Mouse (Mus musculus): Measurements from ENCODE around the gene AI837181. TPM values are rescaled to one million over a fixed set of nuclear protein-coding genes. Genes with fewer than 3 reads are reported as not detected.

Gene AI837181
- polyA plus RNA-seq, 2 experiments = 57.1 to 97.5 TPM

DNA sequence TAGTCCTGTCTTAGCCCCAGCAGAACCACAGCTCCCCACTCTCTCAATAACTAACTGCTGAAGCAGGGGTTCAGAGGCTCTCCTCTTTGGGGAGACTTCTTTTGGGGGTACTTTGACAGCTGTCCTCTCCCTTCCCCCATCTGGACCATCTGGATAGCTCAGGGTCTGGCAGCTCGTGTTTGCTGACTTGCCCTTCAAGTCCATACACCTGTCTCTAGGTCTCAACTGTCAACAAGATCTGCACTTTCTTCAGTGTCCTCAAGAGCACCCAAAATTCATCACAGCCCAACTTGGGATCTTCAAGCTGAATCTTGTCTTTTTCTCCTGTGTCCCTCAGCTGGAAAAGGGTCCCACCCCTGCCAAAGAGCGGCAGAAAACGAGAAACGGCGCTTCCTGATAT is 3.2 kb upstream of the AI837181 start:
- no peak overlapping the region for H3K4me2 ChIP-seq (replicated peaks; ENCODE audit: low read depth, low read length, severe bottlenecking)
- DNase-seq (ENCODE audit: low spot score) (no peak), ATAC-seq (ENCODE audit: low FRiP score, low read depth) (no peak)
- H3K9ac ChIP-seq (ENCODE audit: low read depth, low read length, severe bottlenecking) = no peak overlapping the region
- no peak for TF ChIP-seq POLR2A (IDR thresholded peaks at IDR 0.05; ENCODE audit: borderline replicate concordance, extremely low read depth, insufficient read depth, insufficient read length)
- H3K27ac ChIP-seq (replicated peaks; ENCODE audit: low read depth, low read length) = no peak overlapping the region
- H3K4me3 ChIP-seq (replicated peaks; ENCODE audit: low read length) = no peak overlapping the region
- H3K4me1 ChIP-seq (ENCODE audit: control insufficient read depth, insufficient read depth, low read length) = peaks cover 19% of the 10 kb centered on the region
- peaks cover 52% of the 10 kb centered on the region for H3K36me3 ChIP-seq (ENCODE audit: control insufficient read depth, insufficient read depth, low read length)
- no peaks in the 10 kb centered on the region for H3K27me3 ChIP-seq (ENCODE audit: control insufficient read depth, insufficient read depth, low read length)
- H3K9me3 ChIP-seq (ENCODE audit: control insufficient read depth, low read length) = no peaks in the 10 kb centered on the region
- WGBS = 90% methylated on average over 5 of the region's 5 CpGs

DNA sequence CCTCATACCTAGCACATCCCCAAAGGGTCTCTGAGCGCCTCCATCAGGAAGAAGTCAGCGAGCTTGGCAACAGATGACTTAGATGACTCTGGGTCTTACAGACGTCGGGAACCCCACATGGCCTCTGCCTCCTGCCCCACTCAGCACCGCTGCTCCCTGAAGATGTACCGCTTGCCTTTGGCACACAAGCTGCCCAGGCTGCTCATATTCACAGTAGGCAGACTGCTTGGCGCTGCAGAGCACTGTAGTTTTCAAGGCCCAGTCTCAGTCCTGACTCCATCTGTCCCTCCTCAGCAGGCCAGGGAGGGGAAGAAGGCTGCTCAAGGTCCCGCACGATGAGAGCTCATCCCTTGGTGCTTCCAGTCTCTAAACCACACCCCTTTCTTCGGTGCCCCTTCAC is 2.7 kb upstream of the AI837181 start:
- Histone ChIP-seq H3K36me3 (ENCODE audit: control insufficient read depth, insufficient read depth, low read length) (peaks cover 57% of the 10 kb centered on the region), H3K9ac (ENCODE audit: low read depth, low read length, severe bottlenecking) (no peak overlapping the region), H3K27ac (replicated peaks; ENCODE audit: low read depth, low read length) (no peak overlapping the region), H3K4me3 (replicated peaks; ENCODE audit: low read length) (no peak overlapping the region), H3K4me1 (ENCODE audit: control insufficient read depth, insufficient read depth, low read length) (peaks cover 19% of the 10 kb centered on the region), H3K27me3 (ENCODE audit: control insufficient read depth, insufficient read depth, low read length) (no peaks in the 10 kb centered on the region), H3K4me2 (replicated peaks; ENCODE audit: low read depth, low read length, severe bottlenecking) (0 out of 2 replicates have a peak overlapping the region, but pooled peaks have one; percentile 13), H3K9me3 (ENCODE audit: control insufficient read depth, low read length) (no peaks in the 10 kb centered on the region)
- ATAC-seq (ENCODE audit: low FRiP score, low read depth) (no peak), DNase-seq (ENCODE audit: low spot score) (no peak)
- TF ChIP-seq POLR2A (IDR thresholded peaks at IDR 0.05; ENCODE audit: borderline replicate concordance, extremely low read depth, insufficient read depth, insufficient read length) = no peak
- WGBS = 89% methylated on average over 10 of the region's 10 CpGs

DNA sequence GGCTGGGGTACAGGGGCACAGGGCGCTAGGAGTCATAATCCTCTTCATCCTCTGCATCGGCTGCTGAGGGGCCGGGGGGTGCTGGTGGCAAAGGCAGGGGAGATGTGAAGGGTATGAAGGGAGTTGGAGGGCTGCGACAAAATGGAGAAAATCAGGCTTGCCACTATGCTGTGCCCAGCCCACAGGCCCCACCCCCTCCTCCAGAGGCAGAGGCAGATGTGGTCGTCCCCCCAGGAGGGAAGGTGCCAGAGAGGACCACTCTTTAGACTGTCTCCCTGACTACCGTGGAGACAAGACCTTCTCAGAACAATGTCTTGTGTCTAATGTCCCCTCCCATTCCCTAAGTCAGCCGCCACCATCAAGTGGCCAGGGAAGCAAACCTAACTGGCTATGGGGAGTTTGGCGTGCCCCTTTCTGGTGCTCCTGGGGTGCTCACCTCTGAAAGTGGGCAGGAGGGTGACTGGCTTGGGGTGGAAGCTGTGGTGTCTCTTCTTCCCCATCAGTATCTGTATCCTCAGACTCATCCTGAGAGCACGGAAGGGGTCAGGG is 2.0 kb upstream of the AI837181 start:
- Histone ChIP-seq H3K9me3 (ENCODE audit: control insufficient read depth, low read length) (no peaks in the 10 kb centered on the region), H3K4me3 (replicated peaks; ENCODE audit: low read length) (peak overlapping the region; percentile 91; the same call in 1 of the 2 replicates), H3K4me2 (replicated peaks; ENCODE audit: low read depth, low read length, severe bottlenecking) (peak overlapping the region; percentile 83; the same call in 1 of the 2 replicates), H3K36me3 (ENCODE audit: control insufficient read depth, insufficient read depth, low read length) (peaks cover 58% of the 10 kb centered on the region), H3K9ac (ENCODE audit: low read depth, low read length, severe bottlenecking) (0 out of 2 replicates have a peak overlapping the region, but pooled peaks have one; percentile 83), H3K27me3 (ENCODE audit: control insufficient read depth, insufficient read depth, low read length) (no peaks in the 10 kb centered on the region), H3K4me1 (ENCODE audit: control insufficient read depth, insufficient read depth, low read length) (peaks cover 19% of the 10 kb centered on the region), H3K27ac (replicated peaks; ENCODE audit: low read depth, low read length) (no peak overlapping the region)
- DNase-seq (ENCODE audit: low spot score) = no peak
- no peak for ATAC-seq (ENCODE audit: low FRiP score, low read depth)
- WGBS = 84% methylated on average over 9 of the region's 9 CpGs
- no peak for TF ChIP-seq POLR2A (IDR thresholded peaks at IDR 0.05; ENCODE audit: borderline replicate concordance, extremely low read depth, insufficient read depth, insufficient read length)

DNA sequence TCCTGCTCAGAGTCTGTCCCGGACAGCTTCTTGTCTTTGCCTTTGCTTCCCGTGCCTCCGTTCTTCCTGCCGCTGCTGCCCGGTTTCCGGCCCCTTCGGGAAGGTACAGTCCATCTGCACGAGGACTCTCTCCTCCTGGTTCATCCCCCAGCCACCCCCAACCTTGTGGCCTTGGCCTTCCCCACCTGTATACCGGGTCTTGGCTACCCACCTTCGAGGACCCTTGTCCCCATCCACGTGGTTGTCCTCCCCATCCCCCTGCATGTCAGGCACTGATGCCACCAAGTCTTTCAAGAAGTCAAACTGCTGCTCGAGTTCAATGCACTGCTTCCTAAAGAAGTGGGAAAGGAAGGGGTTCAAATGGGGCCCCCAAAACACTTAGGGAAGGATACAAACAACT is 1.4 kb upstream of the AI837181 start:
- WGBS = 61% methylated on average over 12 of the region's 12 CpGs
- TF ChIP-seq POLR2A (IDR thresholded peaks at IDR 0.05; ENCODE audit: borderline replicate concordance, extremely low read depth, insufficient read depth, insufficient read length) = no peak
- H3K4me3 ChIP-seq (replicated peaks; ENCODE audit: low read length) = peak overlapping the region; percentile 91
- no peaks in the 10 kb centered on the region for H3K9me3 ChIP-seq (ENCODE audit: control insufficient read depth, low read length)
- no peak for ATAC-seq (ENCODE audit: low FRiP score, low read depth)
- H3K4me2 ChIP-seq (replicated peaks; ENCODE audit: low read depth, low read length, severe bottlenecking) = peak overlapping the region; percentile 83
- peak overlapping the region; percentile 86 for H3K27ac ChIP-seq (replicated peaks; ENCODE audit: low read depth, low read length)
- H3K4me1 ChIP-seq (ENCODE audit: control insufficient read depth, insufficient read depth, low read length) = peaks cover 19% of the 10 kb centered on the region
- DNase-seq (ENCODE audit: low spot score) = no peak
- no peaks in the 10 kb centered on the region for H3K27me3 ChIP-seq (ENCODE audit: control insufficient read depth, insufficient read depth, low read length)
- H3K36me3 ChIP-seq (ENCODE audit: control insufficient read depth, insufficient read depth, low read length) = peaks cover 57% of the 10 kb centered on the region
- peak overlapping the region; percentile 83 for H3K9ac ChIP-seq (ENCODE audit: low read depth, low read length, severe bottlenecking)

DNA sequence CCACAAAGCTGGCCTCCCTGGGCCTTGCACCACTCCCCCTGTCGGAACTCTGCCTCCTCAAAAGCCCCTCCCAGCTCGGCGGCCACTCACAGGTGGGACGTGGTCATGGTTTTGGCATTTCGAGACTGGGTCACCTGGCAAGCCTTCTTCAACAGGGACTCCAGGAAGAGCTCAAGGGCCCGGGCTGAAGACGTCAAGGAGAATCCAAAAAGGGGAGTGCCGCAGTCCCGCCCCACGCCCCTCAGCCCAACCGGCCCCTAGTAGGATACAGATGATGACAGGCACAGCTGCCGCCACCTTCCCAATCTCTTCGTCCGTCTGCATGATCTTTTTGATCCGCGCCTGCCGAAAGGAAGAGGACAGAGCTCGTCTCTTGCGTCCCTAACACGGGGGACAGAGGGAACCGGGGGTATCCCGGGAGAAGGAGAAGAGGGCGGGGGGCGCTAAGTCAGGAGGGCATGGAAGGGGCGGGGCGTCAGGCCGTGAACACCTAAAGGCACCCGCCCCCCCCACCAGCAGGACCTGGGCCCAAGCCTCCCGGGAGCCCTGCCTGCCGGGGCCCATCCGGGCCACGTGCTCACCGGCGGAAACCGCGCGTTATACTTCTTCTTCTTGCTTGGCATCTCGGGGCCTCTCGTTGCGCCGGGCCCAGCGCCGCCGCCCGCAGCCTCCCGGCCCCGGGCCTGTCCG is 707 bp upstream of the AI837181 start:
- peak overlapping the region; percentile 91 for H3K4me3 ChIP-seq (replicated peaks; ENCODE audit: low read length)
- H3K9ac ChIP-seq (ENCODE audit: low read depth, low read length, severe bottlenecking) = peak overlapping the region; percentile 83
- no peaks in the 10 kb centered on the region for H3K9me3 ChIP-seq (ENCODE audit: control insufficient read depth, low read length)
- WGBS = 0% methylated on average over 24 of the region's 48 CpGs
- H3K27me3 ChIP-seq (ENCODE audit: control insufficient read depth, insufficient read depth, low read length) = no peaks in the 10 kb centered on the region
- DNase-seq (ENCODE audit: low spot score) (peak; percentile 71), ATAC-seq (ENCODE audit: low FRiP score, low read depth) (peak; percentile 67)
- peaks cover 57% of the 10 kb centered on the region for H3K36me3 ChIP-seq (ENCODE audit: control insufficient read depth, insufficient read depth, low read length)
- H3K4me2 ChIP-seq (replicated peaks; ENCODE audit: low read depth, low read length, severe bottlenecking) = peak overlapping the region; percentile 83
- TF ChIP-seq POLR2A (IDR thresholded peaks at IDR 0.05; ENCODE audit: borderline replicate concordance, extremely low read depth, insufficient read depth, insufficient read length) = peak; percentile 47; the same call in 1 of the 2 replicates
- peak overlapping the region; percentile 86 for H3K27ac ChIP-seq (replicated peaks; ENCODE audit: low read depth, low read length)
- peaks cover 19% of the 10 kb centered on the region for H3K4me1 ChIP-seq (ENCODE audit: control insufficient read depth, insufficient read depth, low read length)
